Comparison of ENCODE assay signal across 10 mouse cellular contexts in genomic region chr2:170947236-170947635, GRCm38 (mm10).
"Had no signal": no experiment of that assay in that cellular context is flagged by ENCODE, and none has a peak within 500 bp of the region (broad histone marks: within the 10 kb centered on the region; RNA-seq: fewer than 3 reads in every experiment).

No protein-coding gene starts in this region.

- DNase-seq: lung, adult 2 months; lung, postnatal 14 days; lung, postnatal 36 days; right cerebral cortex, postnatal 14 days; thymus, adult 2 months; thymus, postnatal 25 days; thymus, postnatal 4 days had no signal

- ATAC-seq: lung, postnatal 0 days; midbrain, embryonic 13.5 days; midbrain, embryonic 15.5 days had no signal
